Mouse (Mus musculus): ENCODE results near the gene Nectin3.
"Not testable (repeated sequence)": the region's sequence is repeated elsewhere in the genome, so short reads cannot be mapped to it uniquely, and the experiment has no call there.

Gene Nectin3

DNA sequence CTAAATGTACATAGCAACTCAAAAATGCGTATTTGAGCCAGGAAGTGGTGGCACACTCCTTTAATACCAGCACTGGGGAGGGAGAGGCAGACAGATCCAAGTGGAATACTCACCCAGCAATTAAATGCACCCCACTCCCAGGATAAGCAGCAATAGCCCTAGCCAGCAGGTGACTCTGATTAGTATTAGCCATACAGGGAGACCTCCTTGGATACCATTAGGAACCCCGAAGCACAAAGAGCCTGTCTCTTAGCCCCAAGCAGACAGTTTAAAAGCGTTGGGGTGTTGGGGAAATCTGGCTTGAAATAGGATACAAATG is 87.6 kb downstream of the Nectin3 start:
- DNase-seq, result no peak

DNA sequence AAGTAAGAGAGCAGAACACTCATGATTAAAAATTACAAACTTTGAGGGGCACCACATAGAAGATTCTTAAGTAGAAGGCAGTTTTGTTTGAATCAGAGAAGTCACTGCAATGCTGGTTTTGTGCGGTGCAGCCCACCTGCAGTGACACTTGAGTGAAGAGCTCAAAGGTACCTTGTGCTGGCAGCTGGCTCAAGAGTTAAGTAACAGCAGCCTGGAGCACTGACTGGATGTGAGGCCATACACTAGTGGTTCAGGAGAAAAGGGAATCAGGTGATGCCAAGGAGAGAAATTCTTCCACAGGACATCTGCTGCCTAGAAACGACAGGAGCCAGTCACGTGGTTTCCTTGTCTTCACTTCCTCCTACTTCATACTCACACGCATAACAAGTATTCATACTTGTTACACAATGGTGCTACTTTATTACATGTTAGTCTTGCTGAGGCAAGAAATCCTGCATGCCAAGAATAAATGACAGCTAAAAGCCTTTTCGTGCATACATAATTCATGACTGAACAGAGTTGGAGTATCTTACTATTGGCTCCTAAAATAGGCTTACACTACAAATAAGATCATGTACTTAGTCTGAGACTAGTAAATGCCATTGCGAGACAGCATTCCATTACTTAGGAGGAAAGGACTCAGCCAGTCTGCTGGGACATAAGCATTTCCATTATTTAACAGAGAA is 88.1 kb downstream of the Nectin3 start:
- no peak for DNase-seq

DNA sequence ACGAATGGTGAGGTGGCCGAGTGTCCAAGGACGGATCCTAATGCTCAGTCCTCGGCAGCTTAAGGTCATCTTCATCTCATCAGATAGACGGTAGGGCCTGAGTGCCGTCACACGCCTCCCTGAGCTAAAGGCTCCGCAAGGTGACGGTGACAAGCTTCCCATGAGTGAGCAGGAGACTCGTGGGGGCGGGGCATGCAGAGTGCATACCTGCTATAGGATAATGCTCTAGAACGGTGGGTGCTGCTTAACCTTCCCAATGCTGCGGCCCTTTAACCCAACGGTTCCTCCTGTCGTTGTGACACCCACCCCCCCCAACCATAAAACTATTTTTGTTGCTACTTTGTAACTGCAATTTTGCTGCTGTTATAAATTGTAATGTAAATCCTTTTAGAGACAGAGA is 90.3 kb downstream of the Nectin3 start:
- no peak for DNase-seq

DNA sequence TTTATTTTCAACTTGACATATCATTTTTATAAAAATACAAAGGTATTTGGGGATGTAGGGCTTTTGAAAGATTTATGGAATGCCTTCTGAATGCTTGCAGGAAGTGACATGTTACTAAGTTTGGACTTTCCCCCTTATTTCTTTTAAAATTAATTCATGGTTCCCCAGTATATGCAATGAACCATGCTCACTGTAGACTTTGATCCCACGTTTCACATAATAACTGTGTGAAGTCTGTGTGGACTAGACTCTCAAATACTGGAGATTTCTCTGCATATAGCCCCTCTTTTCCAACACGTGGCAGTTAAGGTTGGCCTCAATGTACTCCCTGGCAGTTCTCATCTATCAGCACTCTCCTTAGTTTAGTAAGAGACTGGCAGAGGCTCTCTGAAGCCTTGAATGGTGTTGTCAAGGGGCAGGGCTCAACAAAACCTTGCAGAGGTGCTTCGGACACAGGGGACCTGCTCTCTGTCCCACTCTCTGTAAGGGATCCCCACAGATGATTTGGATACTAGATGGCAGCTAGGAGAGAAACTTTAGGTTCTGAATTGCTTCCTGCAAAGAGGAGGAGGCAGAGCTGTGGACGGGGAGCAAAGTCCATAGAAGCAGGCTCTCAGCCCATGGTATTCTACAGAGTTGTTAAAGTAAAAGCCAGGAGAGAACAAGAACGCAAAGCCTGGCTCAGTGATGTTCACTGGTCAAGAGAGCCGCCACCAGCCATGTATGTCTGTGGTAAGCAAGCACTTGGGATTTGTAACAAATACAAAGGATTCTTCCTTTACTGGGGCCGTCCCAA is 91.3 kb downstream of the Nectin3 start:
- DNase-seq, result no peak

DNA sequence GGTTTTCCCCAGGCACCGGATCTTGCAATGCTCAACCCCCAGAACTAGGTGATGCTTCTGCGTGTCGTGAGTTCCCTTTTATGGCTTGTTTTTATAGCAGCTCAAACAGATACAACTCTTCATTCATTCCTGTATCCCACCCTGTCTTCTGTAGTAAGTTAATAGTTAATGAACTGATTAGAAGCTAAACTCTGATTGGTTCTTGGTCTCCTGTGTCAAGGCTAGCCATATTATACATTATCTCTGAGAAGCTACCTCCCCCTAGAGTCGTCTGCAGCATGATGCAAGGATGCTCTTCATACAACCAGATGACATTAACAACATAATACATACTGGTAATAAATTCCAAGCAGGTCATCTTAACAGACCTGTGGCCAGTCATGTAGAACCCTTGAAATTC is 100.4 kb downstream of the Nectin3 start:
- DNase-seq, result no peak

DNA sequence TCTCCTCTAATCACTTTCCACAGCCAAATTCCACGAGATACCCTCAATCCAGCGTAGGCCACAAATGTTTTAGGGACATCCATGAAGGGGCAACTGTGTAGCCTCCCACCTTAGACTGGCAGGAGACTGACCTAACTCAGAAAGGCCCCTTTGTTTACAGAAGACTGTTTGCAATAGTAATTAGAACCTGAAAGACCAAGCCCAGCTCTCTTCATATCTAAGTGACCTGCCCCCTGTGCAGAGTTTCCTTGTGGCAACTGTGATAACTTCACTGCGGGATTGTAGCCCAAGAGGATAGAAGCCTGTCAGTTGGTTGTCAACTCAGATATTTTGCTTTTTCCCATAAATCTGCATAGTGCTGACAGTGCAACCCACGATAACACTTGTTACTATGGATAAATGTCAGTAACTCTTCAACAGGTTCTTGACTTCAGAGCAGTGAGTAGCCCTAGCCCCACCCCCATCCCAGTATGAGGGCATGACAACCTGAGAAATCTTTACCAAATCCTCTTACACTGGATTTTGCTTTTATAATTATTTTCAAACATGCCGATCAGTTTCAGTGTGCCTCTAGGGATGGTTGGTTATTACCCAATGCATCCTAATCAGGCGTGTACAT is 108.8 kb downstream of the Nectin3 start:
- no peak for DNase-seq

DNA sequence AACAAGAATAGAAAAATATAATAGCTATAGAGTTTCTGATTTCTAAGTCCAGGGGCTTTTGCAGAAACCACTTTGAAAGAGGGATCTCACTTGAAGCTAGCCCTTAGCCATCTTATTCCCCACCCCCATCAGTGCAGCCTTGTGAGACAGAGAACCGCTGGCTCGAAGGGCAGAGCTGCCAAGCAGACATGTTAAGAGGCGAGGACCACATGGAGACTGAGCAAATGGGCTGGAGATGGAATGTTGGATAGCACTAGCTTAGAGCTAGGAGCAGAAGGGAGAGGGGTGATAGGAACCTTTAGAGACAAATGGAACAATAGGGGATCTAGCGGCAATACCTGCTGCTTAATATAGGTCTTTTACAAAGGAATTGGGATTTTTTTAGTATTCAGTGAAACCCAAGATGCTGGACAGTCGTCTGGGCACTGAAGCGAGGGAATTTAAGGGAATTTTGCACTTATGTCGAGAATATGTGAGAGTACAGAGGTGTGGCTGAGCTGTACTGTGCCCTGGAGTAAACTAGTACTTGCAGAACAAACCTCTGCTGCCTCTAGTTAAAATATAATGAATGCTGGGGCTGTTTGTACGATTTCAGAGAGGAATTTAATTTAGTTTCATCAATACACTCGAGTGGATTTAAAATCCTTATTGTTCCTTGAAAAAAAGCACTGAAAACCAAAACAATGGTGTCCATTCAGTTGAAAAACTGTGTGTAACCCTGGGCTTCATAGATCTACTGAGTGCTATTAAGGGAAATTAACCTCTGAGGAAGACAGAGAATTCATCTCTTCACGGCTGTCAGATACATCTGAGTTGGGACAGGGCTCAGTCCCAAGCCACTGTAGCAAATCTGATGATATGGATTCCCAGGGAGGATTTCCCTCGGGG is 109.6 kb downstream of the Nectin3 start:
- DNase-seq, result no peak

DNA sequence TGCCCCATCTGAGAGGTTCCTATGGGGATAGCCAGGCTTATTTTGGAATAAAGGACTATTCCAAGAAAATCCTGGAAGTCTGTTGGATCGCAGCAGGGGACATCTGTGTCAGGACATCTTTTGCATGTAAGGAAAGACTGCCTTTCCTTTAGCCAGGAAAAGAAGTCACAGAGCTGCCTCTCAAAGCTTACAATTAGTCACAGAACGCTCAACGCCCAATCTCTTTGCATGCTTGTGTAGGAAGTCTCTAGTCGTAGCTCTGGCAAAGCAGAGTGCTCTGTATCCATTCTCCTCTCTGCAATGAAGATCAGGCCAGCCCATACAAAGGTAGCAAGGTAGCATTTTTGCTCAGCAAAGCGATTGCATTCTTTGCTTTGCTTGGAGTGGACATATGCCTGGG is 114.0 kb downstream of the Nectin3 start:
- DNase-seq, result no peak

DNA sequence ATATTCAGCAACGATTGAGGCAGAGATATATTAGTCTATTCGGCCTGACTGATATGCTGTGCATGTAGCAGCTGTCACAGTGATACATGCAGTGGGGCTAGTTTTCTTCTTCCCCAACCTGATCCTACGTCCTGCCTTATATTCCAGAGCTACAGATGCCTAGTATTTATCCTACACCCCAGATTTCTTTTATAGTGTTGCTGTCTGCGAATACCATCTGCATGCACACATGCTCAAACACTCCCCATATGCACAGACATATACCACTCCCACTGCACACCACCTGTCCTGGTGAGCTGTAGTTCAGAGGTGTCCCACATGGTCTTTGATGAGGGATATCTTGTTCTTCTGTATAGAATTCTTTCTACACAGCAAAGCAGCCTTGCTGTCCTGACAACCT is 115.0 kb downstream of the Nectin3 start:
- no peak for DNase-seq

DNA sequence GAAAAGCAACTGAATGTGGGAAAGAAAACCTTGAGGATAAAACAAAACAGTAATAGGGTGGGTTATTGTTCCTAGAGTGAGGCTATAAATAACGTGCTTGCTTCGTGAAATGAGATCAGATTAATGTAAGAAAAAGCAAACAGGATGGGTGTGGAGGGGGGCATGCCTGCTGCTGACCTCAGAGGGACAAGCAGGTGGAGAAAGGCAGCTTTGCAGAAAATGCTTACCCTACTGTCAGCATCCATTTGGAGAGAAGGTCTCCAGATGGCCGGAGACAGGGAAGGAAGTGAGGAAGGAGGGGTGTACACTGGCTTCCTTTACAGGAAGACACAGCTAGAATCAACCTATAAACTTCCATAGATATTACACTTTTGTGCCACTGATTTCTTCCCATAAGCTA is 121.8 kb downstream of the Nectin3 start:
- no peak for DNase-seq

DNA sequence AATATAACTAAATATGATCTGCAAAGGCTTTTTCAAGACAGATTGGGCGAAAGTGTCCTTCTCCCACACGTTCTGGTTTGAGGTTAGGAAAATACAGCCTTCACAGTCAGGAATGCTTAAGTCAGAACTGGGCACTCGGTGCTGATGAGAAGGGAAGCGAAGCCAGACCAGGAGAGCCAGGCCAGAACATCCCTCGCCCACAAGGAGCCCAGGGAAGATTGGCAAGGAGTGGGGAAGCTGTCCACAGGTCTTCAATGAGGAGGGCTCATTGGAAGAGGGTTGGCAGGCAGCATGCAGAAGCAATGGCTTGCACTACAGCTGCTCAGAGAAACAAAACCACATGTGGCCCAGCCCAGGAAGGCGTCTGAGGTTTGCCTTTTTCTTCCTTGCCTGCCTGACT is 136.3 kb downstream of the Nectin3 start:
- no peak for DNase-seq

DNA sequence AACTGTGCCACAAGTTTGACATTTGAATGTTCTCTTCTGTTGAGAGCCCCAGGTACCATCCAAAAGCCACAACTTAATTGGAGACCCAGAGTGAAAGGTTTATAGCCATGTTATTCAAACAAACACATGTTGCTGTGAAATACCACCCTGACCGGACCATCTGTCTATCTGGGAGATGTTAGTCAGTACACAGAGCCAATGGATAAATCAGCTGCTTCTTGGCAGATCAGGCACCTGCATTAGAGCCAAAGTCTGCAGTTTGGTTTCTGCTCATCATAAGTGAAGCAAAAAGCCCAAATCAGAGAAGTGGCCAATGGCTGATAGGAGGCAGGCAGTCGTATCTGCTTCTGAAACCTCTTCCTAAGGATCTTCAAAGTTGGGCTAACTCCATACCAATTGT is 140.7 kb downstream of the Nectin3 start:
- DNase-seq, result not testable (repeated sequence)

DNA sequence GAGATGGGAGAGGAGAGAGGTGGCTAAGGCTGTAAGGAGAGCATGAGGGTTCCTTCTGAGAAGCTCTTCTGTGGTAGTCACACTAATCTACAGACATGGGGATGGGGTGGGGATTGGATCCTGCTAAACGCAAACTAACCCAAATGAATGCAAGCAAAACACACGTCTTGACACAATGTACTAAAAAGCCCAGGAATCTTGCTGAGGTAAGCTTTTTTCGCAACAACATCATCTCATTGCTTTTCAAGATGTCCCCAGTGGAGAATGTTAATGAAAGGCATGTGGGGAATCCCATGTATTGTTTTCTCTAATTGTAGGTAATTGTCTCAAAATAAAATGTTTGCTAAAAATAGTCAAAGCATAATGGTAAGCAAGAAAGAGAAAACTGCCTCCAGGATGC is 141.7 kb downstream of the Nectin3 start:
- DNase-seq, result no peak

All from kidney, postnatal 14 days (tissue).